In genomic region chr19:45736855-45737207, GRCm38 (mm10) we compare ENCODE assay signal across 8 mouse cellular contexts. TPM values are rescaled to one million over a fixed set of nuclear protein-coding genes. Genes with fewer than 3 reads are reported as not detected.
A peak's percentile ranks its signal among the peaks of the same experiment; 100 is the strongest.
DNase-seq lines count a peak whose midpoint lies in the region; ATAC-seq and TF ChIP-seq lines count a peak whose summit lies in the region.

No protein-coding gene starts in this region.

- peak overlapping the region; percentile 44 for H3K4me2 ChIP-seq in kidney, embryonic 14.5 days (replicated peaks; ENCODE audit: low read depth, low read length)

- 1% methylated on average over 28 of the region's 28 CpGs for WGBS in kidney, embryonic 14.5 days
- WGBS in small intestine, adult 2 months, result 2% methylated on average over 28 of the region's 28 CpGs

- TF ChIP-seq CTCF in small intestine, adult 2 months (IDR thresholded peaks at IDR 0.05; ENCODE audit: extremely low read depth, insufficient read length, insufficient replicate concordance, low read depth, low read length), result no peak

- DNase-seq in heart, adult 18-20 months, result peak; percentile 50 to 54
- no peak for DNase-seq in heart, postnatal 25 days (ENCODE audit: low spot score)
- peak; percentile 36 for DNase-seq in T-cell, adult 2 months (ENCODE audit: low spot score)
- peak; percentile 66 for DNase-seq in lung, postnatal 10 days
- no peak for DNase-seq in right cerebral cortex, adult 2 months (ENCODE audit: low spot score in 2 of 2)

- H3K9me3 ChIP-seq in kidney, embryonic 14.5 days (ENCODE audit: control insufficient read depth, low read length), result no peaks in the 10 kb centered on the region

- peak; percentile 85 for ATAC-seq in granulocyte monocyte progenitor cell, adult 5-6 weeks (replicated peaks; ENCODE audit: poor library complexity, severe bottlenecking)
- ATAC-seq in kidney, embryonic 14.5 days (ENCODE audit: low FRiP score, low TSS enrichment), result peak; percentile 66

- peaks cover 80% of the 10 kb centered on the region for H3K27me3 ChIP-seq in kidney, embryonic 14.5 days (ENCODE audit: control insufficient read depth, insufficient read depth, low read length)
- H3K27me3 ChIP-seq in small intestine, adult 2 months (ENCODE audit: control insufficient read depth, insufficient read depth, low read length), result peaks cover 63% of the 10 kb centered on the region

- intact Hi-C loops in heart, postnatal 25 days (cut with DNase I), result no loop called here

- H3K9ac ChIP-seq in kidney, embryonic 14.5 days (ENCODE audit: low read depth, low read length), result peak overlapping the region; percentile 28; the same call in 1 of the 2 replicates

- H3K4me3 ChIP-seq in kidney, embryonic 14.5 days (ENCODE audit: low read length), result peak overlapping the region; percentile 22
- peak overlapping the region; percentile 2; the same call in 1 of the 2 replicates for H3K4me3 ChIP-seq in small intestine, adult 2 months (ENCODE audit: low read depth, low read length)

- H3K27ac ChIP-seq in kidney, embryonic 14.5 days (ENCODE audit: low read depth, low read length), result no peak overlapping the region
- no peak overlapping the region for H3K27ac ChIP-seq in small intestine, adult 2 months (ENCODE audit: insufficient read depth, low read depth, low read length)

- H3K36me3 ChIP-seq in kidney, embryonic 14.5 days (ENCODE audit: control insufficient read depth, insufficient read depth, low read length), result no peaks in the 10 kb centered on the region
- no peaks in the 10 kb centered on the region for H3K36me3 ChIP-seq in small intestine, adult 2 months (ENCODE audit: control insufficient read depth, insufficient read depth, low read length)

- H3K4me1 ChIP-seq in kidney, embryonic 14.5 days (ENCODE audit: control insufficient read depth, insufficient read depth, low read length), result peaks cover 21% of the 10 kb centered on the region
- peaks cover 7% of the 10 kb centered on the region for H3K4me1 ChIP-seq in small intestine, adult 2 months (ENCODE audit: control insufficient read depth, insufficient read depth, insufficient read length, low read length)

- no peak for TF ChIP-seq POLR2A in small intestine, adult 2 months (IDR thresholded peaks at IDR 0.05; ENCODE audit: low read depth, low read length)

RNA-seq across cellular contexts. Expression of gene Fgf8, which starts 5.9 kb away (rescaled TPM):
- not detected for total RNA-seq in heart, adult 18-20 months (2021)
- not detected for total RNA-seq in heart, postnatal 25 days (2021)
- total RNA-seq in granulocyte monocyte progenitor cell, adult 5-6 weeks (2014; fragmentation: Nextera tagmentation), result not detected in 2 replicates
- total RNA-seq in granulocyte monocyte progenitor cell, adult 5-6 weeks (2017), result not detected in 2 replicates
- polyA plus RNA-seq in kidney, embryonic 14.5 days (2014; fragmentation: Nextera tagmentation; extraction: Ambion mirVana), result 25.1 and 29.3 TPM in 2 replicates
- not detected in 2 replicates for polyA plus RNA-seq in small intestine, adult 2 months (2012; rRNA removed)

RNA-seq across cellular contexts. Expression of gene Npm3, which starts 12.6 kb away (rescaled TPM):
- total RNA-seq in heart, adult 18-20 months (2021), result 10 to 100 TPM; 17.5 to 18.3 TPM
- total RNA-seq in heart, postnatal 25 days (2021), result 10 to 100 TPM; 16.9 TPM
- 137 and 150 TPM in 2 replicates for total RNA-seq in granulocyte monocyte progenitor cell, adult 5-6 weeks (2014; fragmentation: Nextera tagmentation)
- 109 and 141 TPM in 2 replicates for total RNA-seq in granulocyte monocyte progenitor cell, adult 5-6 weeks (2017)
- polyA plus RNA-seq in kidney, embryonic 14.5 days (2014; fragmentation: Nextera tagmentation; extraction: Ambion mirVana), result 21.4 and 111 TPM in 2 replicates
- polyA plus RNA-seq in small intestine, adult 2 months (2012; rRNA removed), result 12.9 and 24.5 TPM in 2 replicates

RNA-seq across cellular contexts. Expression of gene Mgea5, which starts 46.8 kb away (rescaled TPM):
- total RNA-seq in heart, adult 18-20 months (2021), result 10 to 100 TPM; 72.5 to 76.3 TPM
- total RNA-seq in heart, postnatal 25 days (2021), result 10 to 100 TPM; 61.6 to 71.0 TPM
- total RNA-seq in granulocyte monocyte progenitor cell, adult 5-6 weeks (2014; fragmentation: Nextera tagmentation), result 76.2 and 99.7 TPM in 2 replicates
- 106 and 110 TPM in 2 replicates for total RNA-seq in granulocyte monocyte progenitor cell, adult 5-6 weeks (2017)
- polyA plus RNA-seq in kidney, embryonic 14.5 days (2014; fragmentation: Nextera tagmentation; extraction: Ambion mirVana), result 46.3 and 67.8 TPM in 2 replicates
- 3.4 and 8.3 TPM in 2 replicates for polyA plus RNA-seq in small intestine, adult 2 months (2012; rRNA removed)

Comparison
In these comparisons a context has a peak if more than half of its experiments do, and no peak if none do; other contexts are left out.
1. DNase-seq: peak in heart, adult 18-20 months (2 of 2), T-cell, adult 2 months (single experiment) and lung, postnatal 10 days (single experiment); none in heart, postnatal 25 days (single experiment) and right cerebral cortex, adult 2 months (0 of 2).
2. RNA of gene Npm3, which starts 12.6 kb away (total RNA-seq): 109 to 150 TPM in granulocyte monocyte progenitor cell, adult 5-6 weeks; 17.5 to 18.3 TPM in heart, adult 18-20 months and 16.9 TPM in heart, postnatal 25 days; every median in the first group is over 4 times any median in the second.